Comparison of ENCODE assay signal across 9 mouse cellular contexts in genomic region chr5:89526181-89526778, GRCm38 (mm10). TPM values are rescaled to one million over a fixed set of nuclear protein-coding genes. Genes with fewer than 3 reads are reported as not detected.
A peak's percentile ranks its signal among the peaks of the same experiment; 100 is the strongest.
DNase-seq lines count a peak whose midpoint lies in the region; ATAC-seq and TF ChIP-seq lines count a peak whose summit lies in the region.
"Had no signal": no experiment of that assay in that cellular context is flagged by ENCODE, and none has a peak within 500 bp of the region (broad histone marks: within the 10 kb centered on the region; RNA-seq: fewer than 3 reads in every experiment).

No protein-coding gene starts in this region.

- no peak overlapping the region; the same call in 1 of the 2 replicates for H3K9ac ChIP-seq in kidney, embryonic 14.5 days (ENCODE audit: low read depth, low read length)
- peak overlapping the region; percentile 46; the same call in 1 of the 2 replicates for H3K9ac ChIP-seq in embryonic facial prominence, embryonic 13.5 days
- no peak overlapping the region for H3K9ac ChIP-seq in intestine, embryonic 15.5 days
- peak overlapping the region; percentile 37; the same call in 1 of the 2 replicates for H3K9ac ChIP-seq in midbrain, postnatal 0 days (replicated peaks; ENCODE audit: low read length, poor library complexity, severe bottlenecking)

- H3K36me3 ChIP-seq in kidney, embryonic 14.5 days (ENCODE audit: control insufficient read depth, insufficient read depth, low read length) = no peaks in the 10 kb centered on the region
- no peaks in the 10 kb centered on the region for H3K36me3 ChIP-seq in embryonic facial prominence, embryonic 13.5 days
- H3K36me3 ChIP-seq in intestine, embryonic 15.5 days = no peaks in the 10 kb centered on the region
- H3K36me3 ChIP-seq in midbrain, postnatal 0 days (ENCODE audit: insufficient read depth, low read length) = no peaks in the 10 kb centered on the region

- no peak for TF ChIP-seq CTCF in midbrain, postnatal 0 days (IDR thresholded peaks at IDR 0.05)

- DNase-seq in kidney, adult 18-20 months = no peak
- peak; percentile 31 for DNase-seq in midbrain, postnatal 0 days (ENCODE audit: low spot score)
- no peak for DNase-seq in T-cell, adult 2 months (ENCODE audit: low spot score)
- DNase-seq in thymus, adult 18-20 months = no peak
- no peak for DNase-seq in layer of hippocampus, adult 9-10 months (ENCODE audit: low spot score)
- DNase-seq: heart, adult 11 months had no signal

- no peak overlapping the region for H3K27ac ChIP-seq in kidney, embryonic 14.5 days (ENCODE audit: low read depth, low read length)
- H3K27ac ChIP-seq in embryonic facial prominence, embryonic 13.5 days = no peak overlapping the region
- no peak overlapping the region for H3K27ac ChIP-seq in intestine, embryonic 15.5 days
- H3K27ac ChIP-seq in midbrain, postnatal 0 days (ENCODE audit: low read depth, low read length) = no peak overlapping the region

- ATAC-seq in kidney, embryonic 14.5 days (ENCODE audit: low FRiP score, low TSS enrichment) = peak; percentile 68; the same call in 1 of the 2 replicates
- ATAC-seq in embryonic facial prominence, embryonic 13.5 days (ENCODE audit: insufficient number of reproducible peaks, insufficient read depth, low FRiP score, low TSS enrichment, low read depth) = no peak
- ATAC-seq in intestine, embryonic 15.5 days = peak; percentile 78
- peak; percentile 69 for ATAC-seq in midbrain, postnatal 0 days (ENCODE audit: low FRiP score)

- peak overlapping the region; percentile 62 for H3K4me2 ChIP-seq in kidney, embryonic 14.5 days (replicated peaks; ENCODE audit: low read depth, low read length)
- peak overlapping the region; percentile 77 for H3K4me2 ChIP-seq in embryonic facial prominence, embryonic 13.5 days
- H3K4me2 ChIP-seq in intestine, embryonic 15.5 days (replicated peaks) = peak overlapping the region; percentile 77
- H3K4me2 ChIP-seq in midbrain, postnatal 0 days (ENCODE audit: low read depth, low read length, poor library complexity, severe bottlenecking) = peak overlapping the region; percentile 79

- no peaks in the 10 kb centered on the region for H3K4me1 ChIP-seq in kidney, embryonic 14.5 days (ENCODE audit: control insufficient read depth, insufficient read depth, low read length)
- H3K4me1 ChIP-seq in embryonic facial prominence, embryonic 13.5 days = peaks cover 18% of the 10 kb centered on the region
- H3K4me1 ChIP-seq in intestine, embryonic 15.5 days (replicated peaks) = peaks cover 2% of the 10 kb centered on the region; the same call in 1 of the 2 replicates
- H3K4me1 ChIP-seq in midbrain, postnatal 0 days (ENCODE audit: insufficient read depth, low read length) = no peaks in the 10 kb centered on the region

- no peaks in the 10 kb centered on the region for H3K9me3 ChIP-seq in kidney, embryonic 14.5 days (ENCODE audit: control insufficient read depth, low read length)
- no peaks in the 10 kb centered on the region for H3K9me3 ChIP-seq in embryonic facial prominence, embryonic 13.5 days
- no peaks in the 10 kb centered on the region for H3K9me3 ChIP-seq in intestine, embryonic 15.5 days
- H3K9me3 ChIP-seq in midbrain, postnatal 0 days (ENCODE audit: low read length) = no peaks in the 10 kb centered on the region

- WGBS in kidney, embryonic 14.5 days = 8% methylated on average over 14 of the region's 14 CpGs
- 4% methylated on average over 14 of the region's 14 CpGs for WGBS in embryonic facial prominence, embryonic 13.5 days
- 6% methylated on average over 14 of the region's 14 CpGs for WGBS in intestine, embryonic 15.5 days
- WGBS in midbrain, postnatal 0 days = 2% methylated on average over 14 of the region's 14 CpGs

- peaks cover 7% of the 10 kb centered on the region; the same call in 1 of the 2 replicates for H3K27me3 ChIP-seq in kidney, embryonic 14.5 days (ENCODE audit: control insufficient read depth, insufficient read depth, low read length)
- peaks cover 10% of the 10 kb centered on the region for H3K27me3 ChIP-seq in embryonic facial prominence, embryonic 13.5 days
- no peaks in the 10 kb centered on the region for H3K27me3 ChIP-seq in intestine, embryonic 15.5 days (replicated peaks)
- peaks cover 3% of the 10 kb centered on the region; the same call in 1 of the 2 replicates for H3K27me3 ChIP-seq in midbrain, postnatal 0 days (ENCODE audit: insufficient read depth, low read length)

- H3K4me3 ChIP-seq in kidney, embryonic 14.5 days (ENCODE audit: low read length) = peak overlapping the region; percentile 35
- H3K4me3 ChIP-seq in embryonic facial prominence, embryonic 13.5 days = peak overlapping the region; percentile 43
- peak overlapping the region; percentile 32 for H3K4me3 ChIP-seq in intestine, embryonic 15.5 days (replicated peaks)
- H3K4me3 ChIP-seq in midbrain, postnatal 0 days (ENCODE audit: low read depth, low read length) = peak overlapping the region; percentile 42

RNA-seq across cellular contexts. Expression of gene Npffr2, which starts 0.9 kb away (rescaled TPM):
- not detected in 2 replicates for polyA plus RNA-seq in kidney, embryonic 14.5 days (2014; fragmentation: Nextera tagmentation; extraction: Ambion mirVana)
- not detected in 2 replicates for polyA plus RNA-seq in embryonic facial prominence, embryonic 13.5 days (2015; fragmentation: Nextera tagmentation; extraction: Ambion mirVana)
- not detected in 2 replicates for polyA plus RNA-seq in intestine, embryonic 15.5 days (2015; fragmentation: Nextera tagmentation; extraction: Ambion mirVana)
- 0.38 and 0.52 TPM in 2 replicates for total RNA-seq in midbrain, postnatal 0 days (2014; rRNA removed)
- polyA plus RNA-seq in midbrain, postnatal 0 days (2015; fragmentation: Nextera tagmentation; extraction: Ambion mirVana) = 0.12 TPM in 1 of 2 replicates, not detected in the other

Comparison
In these comparisons a context has a peak if more than half of its experiments do, and no peak if none do; other contexts are left out.
1. H3K9ac ChIP-seq: peak in embryonic facial prominence, embryonic 13.5 days (single experiment) and midbrain, postnatal 0 days (single experiment); none in kidney, embryonic 14.5 days (single experiment) and intestine, embryonic 15.5 days (single experiment).
2. Peak in every context shown above with its lines, with median percentiles within 50 percentile points of each other: H3K4me2 ChIP-seq and H3K4me3 ChIP-seq.